Mouse (Mus musculus) stomach, postnatal 0 days (tissue): Measurements from ENCODE around the gene Accs.

Source experiments
- CTCF ChIP-seq: IDR thresholded peaks from 2 replicates; pipeline ENCODE4 v1.5.1; 2016; ENCODE audit warnings: antibody characterized with exemption, low read depth, mild to moderate bottlenecking, moderate library complexity
- EP300 ChIP-seq: optimal IDR thresholded peaks from 2 replicates; pipeline ENCODE3; 2016; ENCODE audit warnings: antibody characterized with exemption

GRCm38 (mm10) chr2:93836232-93836785 lies 13.4 kb downstream of the Accs start:
- no peak for TF ChIP-seq CTCF
- TF ChIP-seq EP300 = no peak
